ENCODE assay signal across 20 mouse cellular contexts in the genomic region with DNA sequence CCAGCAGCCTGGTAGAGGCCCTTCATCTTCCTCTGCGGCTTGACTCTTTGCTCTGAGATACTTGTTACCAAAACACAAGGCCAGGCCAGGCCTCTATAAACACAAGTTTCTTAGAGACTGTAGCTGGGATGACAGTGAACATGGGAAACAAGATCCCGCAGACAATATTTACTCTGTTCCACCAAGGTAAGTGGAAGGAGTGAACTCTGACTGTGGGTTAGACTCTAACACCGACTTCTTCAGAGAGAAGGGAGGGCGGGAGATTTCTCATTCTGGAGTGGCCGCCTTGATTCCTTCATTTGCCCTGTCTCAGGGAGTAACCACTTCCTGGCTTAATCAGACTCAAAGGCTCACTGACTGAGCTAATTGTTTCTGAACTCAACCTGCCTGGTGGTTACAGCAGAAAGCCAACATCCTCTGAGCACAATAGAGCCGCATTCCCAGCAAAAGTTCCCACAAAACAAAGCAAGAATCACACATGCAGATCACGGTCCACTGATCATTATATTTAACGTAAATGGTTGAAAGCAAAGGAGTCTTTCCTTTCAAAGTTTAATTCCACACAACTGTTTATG. TPM values are rescaled to one million over a fixed set of nuclear protein-coding genes. Genes with fewer than 3 reads are reported as not detected.
DNase-seq lines count a peak whose midpoint lies in the region; ATAC-seq and TF ChIP-seq lines count a peak whose summit lies in the region.
"Had no signal": no experiment of that assay in that cellular context is flagged by ENCODE, and none has a peak within 500 bp of the region (broad histone marks: within the 10 kb centered on the region; RNA-seq: fewer than 3 reads in every experiment).

A gene (minus strand): TSS at position 51 of the 575 bp plus-strand sequence.

- no peaks in the 10 kb centered on the region for H3K36me3 ChIP-seq in heart, embryonic 14.5 days (ENCODE audit: control insufficient read depth, insufficient read depth, low read length)
- no peaks in the 10 kb centered on the region for H3K36me3 ChIP-seq in heart, embryonic 12.5 days
- no peaks in the 10 kb centered on the region for H3K36me3 ChIP-seq in lung, embryonic 14.5 days (ENCODE audit: insufficient read depth)
- no peaks in the 10 kb centered on the region for H3K36me3 ChIP-seq in embryonic facial prominence, embryonic 15.5 days
- H3K36me3 ChIP-seq: liver, embryonic 13.5 days had no signal

- peak; percentile 31 for DNase-seq in lung, embryonic 14.5 days
- no peak for DNase-seq in lung, postnatal 14 days
- DNase-seq in ZHBTc4 (ENCODE audit: low read depth, low spot score): peak; percentile 12
- DNase-seq in right cerebral cortex, adult 18-20 months: no peak
- DNase-seq: adrenal gland, postnatal 25 days; cerebellum, adult 9-10 months; embryo, embryonic 11 days; layer of hippocampus, postnatal 36 days; liver, embryonic 13.5 days; midbrain, embryonic 14.5 days; right cerebral cortex, postnatal 14 days had no signal

- WGBS in heart, embryonic 14.5 days: 69% methylated on average over 8 of the region's 8 CpGs
- 64% methylated on average over 8 of the region's 8 CpGs for WGBS in heart, embryonic 12.5 days
- WGBS in lung, embryonic 14.5 days: 57% methylated on average over 8 of the region's 8 CpGs
- WGBS in embryonic facial prominence, embryonic 15.5 days: 58% methylated on average over 8 of the region's 8 CpGs

- peaks cover 11 to 17% of the 10 kb centered on the region in 2 experiments; a peak in 3 of 4 replicates for H3K4me1 ChIP-seq in heart, embryonic 14.5 days (ENCODE audit: control insufficient read depth in 2 of 2, insufficient read depth in 2 of 2, low read length in 2 of 2)
- H3K4me1 ChIP-seq in heart, embryonic 12.5 days (replicated peaks): peaks cover 18% of the 10 kb centered on the region
- H3K4me1 ChIP-seq in lung, embryonic 14.5 days (ENCODE audit: insufficient read depth): peaks cover 8% of the 10 kb centered on the region
- H3K4me1 ChIP-seq in embryonic facial prominence, embryonic 15.5 days: peaks cover 18% of the 10 kb centered on the region

- no peaks in the 10 kb centered on the region for H3K27me3 ChIP-seq in heart, embryonic 14.5 days (ENCODE audit: control insufficient read depth, insufficient read depth, low read length)
- no peaks in the 10 kb centered on the region for H3K27me3 ChIP-seq in heart, embryonic 12.5 days (replicated peaks)
- no peaks in the 10 kb centered on the region for H3K27me3 ChIP-seq in lung, embryonic 14.5 days (ENCODE audit: insufficient read depth, low read length)
- H3K27me3 ChIP-seq in embryonic facial prominence, embryonic 15.5 days: no peaks in the 10 kb centered on the region
- H3K27me3 ChIP-seq: liver, embryonic 13.5 days had no signal

- no peak within 1 kb of the TSS for H3K4me3 ChIP-seq in heart, embryonic 14.5 days (ENCODE audit: control insufficient read depth in 1 of 2, insufficient read depth in 1 of 2, low read depth in 1 of 2, low read length in 2 of 2)
- no peak within 1 kb of the TSS for H3K4me3 ChIP-seq in heart, embryonic 12.5 days
- H3K4me3 ChIP-seq in lung, embryonic 14.5 days (ENCODE audit: low read depth, low read length): no peak within 1 kb of the TSS
- no peak within 1 kb of the TSS for H3K4me3 ChIP-seq in embryonic facial prominence, embryonic 15.5 days (replicated peaks)
- H3K4me3 ChIP-seq: liver, embryonic 13.5 days had no signal

- no peak for ATAC-seq in heart, embryonic 14.5 days (ENCODE audit: insufficient number of reproducible peaks, insufficient read depth, low FRiP score, low read depth)
- no peak for ATAC-seq in heart, embryonic 12.5 days (ENCODE audit: insufficient number of reproducible peaks, low FRiP score)
- no peak for ATAC-seq in lung, embryonic 14.5 days (ENCODE audit: insufficient read depth)
- ATAC-seq in embryonic facial prominence, embryonic 15.5 days (ENCODE audit: insufficient number of reproducible peaks, low FRiP score, low TSS enrichment, low read depth): no peak
- ATAC-seq: activated CD4-positive, CD25-positive, alpha-beta regulatory T cell, adult 4 months; CD4-positive, CD25-positive, alpha-beta regulatory T cell, adult 4 months; intestine, embryonic 16.5 days had no signal

- H3K27ac ChIP-seq in heart, embryonic 14.5 days (replicated peaks in 1 of 2; ENCODE audit: control insufficient read depth in 1 of 2, insufficient read depth in 1 of 2, low read depth in 2 of 2, low read length in 2 of 2): peak within 1 kb of the TSS; percentile 30 to 45; a peak in 1 of 4 replicates
- H3K27ac ChIP-seq in heart, embryonic 12.5 days (ENCODE audit: poor library complexity, severe bottlenecking): no peak within 1 kb of the TSS
- H3K27ac ChIP-seq in lung, embryonic 14.5 days (ENCODE audit: low read depth): 0 out of 2 replicates have a peak within 1 kb of the TSS, but pooled peaks have one; percentile 21
- no peak within 1 kb of the TSS for H3K27ac ChIP-seq in embryonic facial prominence, embryonic 15.5 days (replicated peaks)
- H3K27ac ChIP-seq: hindbrain, embryonic 14.5 days; liver, embryonic 13.5 days had no signal

- no peak for TF ChIP-seq CTCF in lung, embryonic 14.5 days (IDR thresholded peaks at IDR 0.05; ENCODE audit: low read depth)

- H3K9me3 ChIP-seq in heart, embryonic 14.5 days (ENCODE audit: control insufficient read depth, low read length): no peaks in the 10 kb centered on the region
- H3K9me3 ChIP-seq in heart, embryonic 12.5 days (replicated peaks): no peaks in the 10 kb centered on the region
- H3K9me3 ChIP-seq in lung, embryonic 14.5 days (ENCODE audit: low read depth, low read length): no peaks in the 10 kb centered on the region
- H3K9me3 ChIP-seq in embryonic facial prominence, embryonic 15.5 days (replicated peaks): no peaks in the 10 kb centered on the region
- H3K9me3 ChIP-seq: liver, embryonic 13.5 days had no signal

- no peak within 1 kb of the TSS for H3K4me2 ChIP-seq in heart, embryonic 14.5 days (ENCODE audit: low read length)
- no peak within 1 kb of the TSS for H3K4me2 ChIP-seq in heart, embryonic 12.5 days
- no peak within 1 kb of the TSS for H3K4me2 ChIP-seq in lung, embryonic 14.5 days
- H3K4me2 ChIP-seq in embryonic facial prominence, embryonic 15.5 days (replicated peaks): no peak within 1 kb of the TSS
- H3K4me2 ChIP-seq: hindbrain, embryonic 14.5 days; liver, embryonic 13.5 days had no signal

- H3K9ac ChIP-seq in heart, embryonic 14.5 days (ENCODE audit: low read length): no peak within 1 kb of the TSS
- H3K9ac ChIP-seq in heart, embryonic 12.5 days: no peak within 1 kb of the TSS
- no peak within 1 kb of the TSS for H3K9ac ChIP-seq in lung, embryonic 14.5 days
- H3K9ac ChIP-seq in embryonic facial prominence, embryonic 15.5 days: no peak within 1 kb of the TSS
- H3K9ac ChIP-seq: hindbrain, embryonic 14.5 days; liver, embryonic 13.5 days had no signal

RNA-seq across cellular contexts. Expression of the gene that starts here (rescaled TPM):
- not detected in 2 replicates for polyA plus RNA-seq in heart, embryonic 14.5 days (2014; fragmentation: Nextera tagmentation; extraction: Ambion mirVana)
- not detected in 2 replicates for polyA plus RNA-seq in heart, embryonic 12.5 days (2016; fragmentation: Nextera tagmentation; extraction: Ambion mirVana)
- polyA plus RNA-seq in lung, embryonic 14.5 days (2014; fragmentation: Nextera tagmentation; extraction: Ambion mirVana): not detected in 2 replicates
- polyA plus RNA-seq in embryonic facial prominence, embryonic 15.5 days (2015; fragmentation: Nextera tagmentation; extraction: Ambion mirVana): 7.9 and 18.9 TPM in 2 replicates
- polyA plus RNA-seq: activated CD4-positive, CD25-positive, alpha-beta regulatory T cell, adult 4 months; CD4-positive, CD25-positive, alpha-beta regulatory T cell, adult 4 months; forebrain, embryonic 11.5 days; hindbrain, embryonic 14.5 days; intestine, embryonic 16.5 days; limb, embryonic 11.5 days; liver, embryonic 13.5 days; midbrain, embryonic 14.5 days had no signal

Comparison
In these comparisons a context has a peak if more than half of its experiments do, and no peak if none do; other contexts are left out.
1. H3K27ac ChIP-seq: peak in heart, embryonic 14.5 days (2 of 2); none in heart, embryonic 12.5 days (single experiment) and embryonic facial prominence, embryonic 15.5 days (single experiment).
2. Peak in DNase-seq and H3K27ac ChIP-seq in lung, embryonic 14.5 days; RNA of the gene not detected or under 1 TPM.